Mouse (Mus musculus) hindbrain, embryonic 15.5 days (tissue): ENCODE measurements around the gene Btbd16. TPM values are rescaled to one million over a fixed set of nuclear protein-coding genes. Genes with fewer than 3 reads are reported as not detected.

ENCODE experiments used
- ATAC-seq: fragments of 200-750 bp; cut with Nextera tagmentation; 2 replicates; pipeline ENCODE4 v1.8.0; 2017; ENCODE audit warnings: low read depth, moderate number of reproducible peaks, moderate TSS enrichment; ENCODE audit not compliant: low FRiP score
- H3K27ac ChIP-seq: fragments of 300-500 bp; sonication (generic); replicated peaks from 2 replicates; pipeline ENCODE4 v1.5.1; 2015; ENCODE audit warnings: mild to moderate bottlenecking, inconsistent platforms
- H3K27me3 ChIP-seq: fragments of 300-500 bp; sonication (generic); 2 replicates; pipeline ENCODE4 v1.6.1; 2015; ENCODE audit warnings: control low read depth, inconsistent platforms
- H3K36me3 ChIP-seq: fragments of 300-500 bp; sonication (generic); 2 replicates; pipeline ENCODE4 v1.6.1; 2015; ENCODE audit warnings: control low read depth, inconsistent platforms
- H3K4me1 ChIP-seq: fragments of 300-500 bp; sonication (generic); replicated peaks from 2 replicates; pipeline ENCODE4 v1.6.1; 2015; ENCODE audit warnings: control low read depth, inconsistent platforms
- H3K4me2 ChIP-seq: fragments of 300-500 bp; sonication (generic); 2 replicates; pipeline ENCODE4 v1.6.1; 2015; ENCODE audit warnings: moderate library complexity, mild to moderate bottlenecking, inconsistent platforms
- H3K4me3 ChIP-seq: fragments of 300-500 bp; sonication (generic); 2 replicates; pipeline ENCODE4 v1.5.1; 2015; ENCODE audit warnings: mild to moderate bottlenecking, inconsistent platforms
- H3K9ac ChIP-seq: fragments of 300-500 bp; sonication (generic); 2 replicates; pipeline ENCODE4 v1.6.1; 2015; ENCODE audit warnings: inconsistent platforms
- H3K9me3 ChIP-seq: fragments of 300-500 bp; sonication (generic); 2 replicates; pipeline ENCODE4 v1.6.1; 2016; ENCODE audit warnings: control low read depth, inconsistent platforms
- WGBS: fragments of 180-500 bp; shearing (Covaris S2); methylation state at CpG from one replicate; pipeline ENCODE4 v1.1.7; 2015; 5-methylcytosine and 5-hydroxymethylcytosine counted together
- polyA plus RNA-seq: library from polyadenylated mRNA; unstranded; fragments of >200 nt; fragmentation: Nextera tagmentation; extraction: Ambion mirVana; gene quantifications from 2 replicates; pipeline ENCODE4 v1.2.1, GENCODE M21; 2015

Gene Btbd16
- polyA plus RNA-seq, 1 experiment from 2014 or later: not detected

DNA sequence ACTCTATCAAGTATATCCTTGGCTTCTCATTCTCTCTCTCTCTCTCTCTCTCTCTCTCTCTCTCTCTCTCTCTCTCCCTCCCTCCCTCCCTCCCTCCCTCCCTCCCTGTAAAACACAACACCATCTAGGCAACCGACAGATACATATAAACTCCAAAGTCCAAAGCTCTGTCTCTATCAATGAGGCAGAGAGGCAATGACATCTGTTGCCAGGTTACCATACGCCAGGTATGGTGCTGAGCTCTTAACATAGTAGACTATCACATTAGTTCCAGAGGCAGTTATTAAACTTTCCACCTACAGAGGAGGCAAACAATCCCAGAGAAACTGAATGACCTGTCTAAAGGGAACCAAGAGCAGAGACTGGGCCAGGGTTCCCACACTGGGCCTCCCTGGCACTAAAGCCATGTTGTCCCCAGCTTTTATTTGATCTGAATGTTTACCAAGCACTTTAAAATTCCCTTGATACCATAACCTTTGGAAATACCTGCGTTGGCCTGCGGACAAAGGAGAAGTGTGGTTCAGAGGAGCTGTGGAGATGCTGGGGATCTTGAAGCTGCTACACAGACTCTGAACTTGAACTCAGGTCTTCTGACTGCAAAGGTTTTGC is 80.9 kb downstream of the Btbd16 start:
- no peak for ATAC-seq
- no peaks in the 10 kb centered on the region for H3K36me3 ChIP-seq
- no peak overlapping the region for H3K4me3 ChIP-seq
- H3K27ac ChIP-seq: no peak overlapping the region
- no peaks in the 10 kb centered on the region for H3K27me3 ChIP-seq
- no peak overlapping the region for H3K4me2 ChIP-seq
- H3K4me1 ChIP-seq: no peaks in the 10 kb centered on the region
- no peak overlapping the region for H3K9ac ChIP-seq
- WGBS: 70% methylated on average over 4 of the region's 4 CpGs
- no peaks in the 10 kb centered on the region for H3K9me3 ChIP-seq

DNA sequence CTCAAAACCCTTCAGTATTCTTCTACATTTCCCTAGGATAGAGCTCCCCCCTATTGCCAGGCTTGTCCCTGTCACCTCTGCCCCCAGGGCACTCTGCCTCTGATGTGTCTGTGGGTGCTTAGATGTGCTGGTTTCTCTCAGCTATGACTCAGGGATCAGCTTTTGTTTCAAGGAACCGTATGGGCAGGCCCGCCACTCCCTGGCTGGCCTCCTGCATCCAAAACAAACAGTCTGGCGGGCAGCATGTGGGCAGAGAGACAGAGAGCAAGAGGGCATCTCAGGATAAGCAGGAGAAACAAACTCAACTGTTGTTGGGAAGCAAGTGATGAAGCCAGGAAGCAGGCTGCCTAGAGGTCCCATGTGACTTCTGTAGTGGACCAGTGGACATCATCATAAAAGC is 81.8 kb downstream of the Btbd16 start:
- no peak overlapping the region for H3K4me2 ChIP-seq
- no peaks in the 10 kb centered on the region for H3K36me3 ChIP-seq
- ATAC-seq: no peak
- H3K27ac ChIP-seq: no peak overlapping the region
- no peak overlapping the region for H3K9ac ChIP-seq
- no peaks in the 10 kb centered on the region for H3K27me3 ChIP-seq
- H3K4me3 ChIP-seq: no peak overlapping the region
- WGBS: 25% methylated on average over 3 of the region's 3 CpGs
- H3K4me1 ChIP-seq: peaks cover 5% of the 10 kb centered on the region
- no peaks in the 10 kb centered on the region for H3K9me3 ChIP-seq

DNA sequence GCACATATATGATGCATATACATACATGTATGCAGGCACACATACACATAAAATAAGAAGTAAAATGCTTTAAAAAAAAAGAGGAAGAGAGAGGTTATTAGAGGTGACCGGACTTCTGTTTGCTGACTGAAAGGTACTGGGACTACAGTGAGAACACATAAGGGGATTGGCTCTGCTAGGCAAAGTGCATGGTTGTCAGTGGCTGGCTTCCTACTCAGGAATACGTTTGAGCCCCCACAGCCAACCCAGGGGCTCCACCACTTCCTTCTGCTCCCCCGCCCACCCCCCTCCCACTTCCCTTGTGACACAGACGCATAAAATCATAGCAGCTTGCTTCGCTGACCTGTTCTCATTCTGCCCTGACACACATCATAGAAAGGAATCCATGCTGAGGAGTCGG is 84.1 kb downstream of the Btbd16 start:
- WGBS: 70% methylated on average over 6 of the region's 6 CpGs
- Histone ChIP-seq H3K9ac (no peak overlapping the region), H3K4me2 (no peak overlapping the region), H3K9me3 (no peaks in the 10 kb centered on the region), H3K27me3 (no peaks in the 10 kb centered on the region), H3K4me1 (peaks cover 15% of the 10 kb centered on the region), H3K27ac (no peak overlapping the region), H3K36me3 (no peaks in the 10 kb centered on the region), H3K4me3 (no peak overlapping the region)
- ATAC-seq: no peak

DNA sequence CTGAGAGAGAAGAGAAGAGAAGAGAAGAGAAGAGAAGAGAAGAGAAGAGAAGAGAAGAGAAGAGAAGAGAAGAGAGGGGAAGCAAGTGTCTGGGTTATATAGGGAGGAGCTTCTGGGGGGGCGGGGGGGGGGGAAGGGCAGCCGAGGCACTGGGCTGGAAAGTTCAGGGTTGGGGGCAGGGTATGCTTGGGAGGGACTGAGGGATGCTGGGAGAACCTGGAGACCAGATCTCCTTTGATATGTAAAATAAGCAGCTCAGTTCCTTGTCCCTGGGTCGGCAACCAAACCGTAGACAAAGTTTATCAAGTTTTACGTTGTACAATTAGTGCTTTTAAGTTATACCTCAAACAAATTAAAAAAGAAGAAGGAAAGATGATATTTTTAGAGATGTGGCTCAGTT is 86.1 kb downstream of the Btbd16 start:
- Histone ChIP-seq H3K36me3 (no peaks in the 10 kb centered on the region), H3K27ac (no peak overlapping the region), H3K4me2 (no peak overlapping the region), H3K9me3 (no peaks in the 10 kb centered on the region), H3K9ac (no peak overlapping the region), H3K4me3 (no peak overlapping the region), H3K4me1 (peaks cover 15% of the 10 kb centered on the region), H3K27me3 (no peaks in the 10 kb centered on the region)
- no peak for ATAC-seq
- 21% methylated on average over 4 of the region's 5 CpGs for WGBS

DNA sequence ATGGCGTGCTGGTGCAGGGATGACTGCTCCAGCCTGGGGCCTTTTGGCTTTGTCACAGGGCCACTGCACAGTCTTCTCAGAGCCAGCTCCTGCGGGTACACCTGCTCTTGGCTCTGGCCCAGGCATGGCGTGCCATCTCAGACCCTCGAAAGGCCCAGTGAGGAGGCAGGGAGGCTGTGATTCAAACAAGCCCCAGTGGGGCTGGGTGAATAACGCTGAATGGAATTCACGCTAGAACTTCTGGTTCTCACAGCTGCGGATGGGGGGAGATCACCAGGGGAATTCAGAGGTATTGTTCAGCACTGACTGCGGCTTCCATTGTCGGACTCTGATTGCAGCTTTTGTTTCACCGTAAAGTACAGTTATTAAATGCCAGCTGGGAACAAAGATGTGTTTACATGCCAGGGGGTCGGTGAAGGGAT is 86.9 kb downstream of the Btbd16 start:
- no peak for ATAC-seq
- Histone ChIP-seq H3K4me1 (peaks cover 15% of the 10 kb centered on the region), H3K36me3 (no peaks in the 10 kb centered on the region), H3K9ac (no peak overlapping the region), H3K27me3 (no peaks in the 10 kb centered on the region), H3K4me2 (no peak overlapping the region), H3K9me3 (no peaks in the 10 kb centered on the region), H3K27ac (peak overlapping the region; percentile 29; the same call in 1 of the 2 replicates), H3K4me3 (no peak overlapping the region)
- WGBS: 16% methylated on average over 11 of the region's 11 CpGs

DNA sequence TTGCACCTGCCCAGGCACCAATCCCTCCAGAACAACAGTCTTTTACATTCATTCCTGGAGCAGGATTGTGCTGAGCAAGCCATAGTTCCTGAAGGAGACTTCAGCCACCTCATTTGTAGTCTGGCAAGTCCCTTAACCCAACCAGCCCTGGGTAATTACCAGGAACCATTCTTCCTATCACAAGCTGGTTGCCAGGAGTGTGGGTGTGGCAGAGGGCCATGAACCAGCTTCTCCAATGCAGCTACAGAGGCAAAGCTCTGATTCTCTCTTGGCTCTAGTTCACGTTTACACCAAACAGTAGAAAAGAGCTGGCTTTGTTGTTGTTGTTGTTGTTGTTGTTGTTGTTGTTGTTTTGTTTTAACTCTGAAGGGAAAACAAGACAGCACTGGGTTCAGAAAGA is 88.6 kb downstream of the Btbd16 start:
- Histone ChIP-seq H3K4me1 (peaks cover 22% of the 10 kb centered on the region), H3K4me2 (no peak overlapping the region), H3K36me3 (no peaks in the 10 kb centered on the region), H3K27me3 (no peaks in the 10 kb centered on the region), H3K9me3 (no peaks in the 10 kb centered on the region), H3K27ac (no peak overlapping the region), H3K4me3 (no peak overlapping the region), H3K9ac (no peak overlapping the region)
- no peak for ATAC-seq
- 54% methylated on average over 1 of the region's 1 CpGs for WGBS

DNA sequence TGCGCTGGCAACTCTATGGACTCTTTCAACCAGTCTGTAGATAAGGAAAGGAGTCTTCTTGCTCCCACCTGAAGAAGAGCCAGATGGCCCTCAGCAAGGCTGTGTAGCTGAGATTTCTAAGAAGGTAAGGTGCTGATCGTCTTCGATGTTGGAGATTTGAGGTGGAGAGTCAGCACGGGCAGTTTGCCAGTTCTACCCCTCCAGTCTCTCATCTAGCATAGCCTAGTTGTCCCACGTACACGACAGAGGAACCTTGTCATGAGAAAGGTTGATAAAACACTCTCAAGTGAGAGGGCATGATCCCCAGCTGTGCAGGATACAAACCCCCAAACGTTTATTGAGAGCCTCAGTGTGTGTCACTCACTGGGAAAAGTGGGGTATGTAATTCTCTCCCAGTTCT is 90.8 kb downstream of the Btbd16 start:
- no peaks in the 10 kb centered on the region for H3K36me3 ChIP-seq
- H3K27ac ChIP-seq: no peak overlapping the region
- H3K4me1 ChIP-seq: peaks cover 27% of the 10 kb centered on the region
- no peak overlapping the region for H3K9ac ChIP-seq
- WGBS: 76% methylated on average over 7 of the region's 7 CpGs
- no peaks in the 10 kb centered on the region for H3K9me3 ChIP-seq
- no peak overlapping the region for H3K4me2 ChIP-seq
- no peak overlapping the region for H3K4me3 ChIP-seq
- ATAC-seq: no peak
- no peaks in the 10 kb centered on the region for H3K27me3 ChIP-seq

DNA sequence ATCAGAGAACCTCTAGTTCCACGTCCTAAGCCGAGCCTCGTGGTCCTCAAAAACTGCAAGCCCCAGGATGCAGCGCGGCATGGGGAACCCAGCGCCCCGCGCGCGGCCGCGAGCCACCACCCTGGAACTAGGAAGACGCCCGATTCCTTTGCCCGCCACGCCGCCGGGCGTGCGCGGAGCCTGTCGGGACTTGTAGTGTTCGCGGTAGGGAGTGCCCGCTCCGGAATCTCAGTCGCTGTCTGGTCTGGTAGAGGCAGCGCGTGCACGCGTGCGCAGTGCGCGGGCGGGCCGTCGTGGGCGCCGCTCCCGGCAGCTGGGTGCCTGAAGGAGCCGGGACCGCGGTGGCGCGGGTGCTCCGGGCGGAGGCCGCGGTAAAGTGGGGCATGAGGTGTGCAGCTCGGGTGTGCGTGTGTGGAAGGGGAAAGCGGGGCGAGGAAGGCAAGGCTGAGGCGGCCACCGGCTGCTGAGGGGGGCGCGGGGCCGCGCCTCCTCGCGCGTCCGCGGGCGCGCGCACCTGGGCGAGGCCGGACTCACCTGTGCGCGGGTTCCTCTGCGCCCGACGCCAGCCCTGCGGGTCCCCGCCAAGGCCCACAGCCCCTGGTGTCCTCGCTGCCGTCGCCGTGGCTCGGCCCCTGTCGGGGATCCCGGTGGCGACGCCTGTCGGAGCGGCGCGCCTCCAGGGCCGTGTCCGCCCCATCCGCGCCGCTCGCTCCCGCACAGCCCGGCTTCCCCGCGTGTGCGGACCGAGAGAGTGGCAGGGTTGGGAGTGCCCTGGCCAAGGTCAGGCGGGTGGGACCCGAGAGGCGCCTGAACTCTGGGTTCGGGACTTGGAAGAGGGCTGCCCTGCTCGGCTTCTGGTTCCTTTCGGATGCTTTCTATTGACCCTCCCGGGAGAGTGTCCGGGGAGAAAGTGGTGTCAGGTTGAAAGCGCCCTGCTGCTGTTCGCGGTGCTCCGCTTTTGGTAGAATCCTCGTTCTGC is 92.0 kb downstream of the Btbd16 start, which contains the start of gene Plekha1:
Plekha1 (plus strand) TSS at position 144 of the 979 bp plus-strand sequence.
- no peaks in the 10 kb centered on the region for H3K36me3 ChIP-seq
- H3K27me3 ChIP-seq: no peaks in the 10 kb centered on the region
- H3K4me3 ChIP-seq: peak within 1 kb of the TSS; percentile 86
- WGBS: under 1% methylated on average over 112 of the region's 114 CpGs
- peak within 1 kb of the TSS; percentile 63 for H3K4me2 ChIP-seq
- H3K4me1 ChIP-seq: peaks cover 23% of the 10 kb centered on the region
- no peaks in the 10 kb centered on the region for H3K9me3 ChIP-seq
- peak within 1 kb of the TSS; percentile 68 for H3K9ac ChIP-seq
- ATAC-seq: peak; percentile 98
- H3K27ac ChIP-seq: peak within 1 kb of the TSS; percentile 89

DNA sequence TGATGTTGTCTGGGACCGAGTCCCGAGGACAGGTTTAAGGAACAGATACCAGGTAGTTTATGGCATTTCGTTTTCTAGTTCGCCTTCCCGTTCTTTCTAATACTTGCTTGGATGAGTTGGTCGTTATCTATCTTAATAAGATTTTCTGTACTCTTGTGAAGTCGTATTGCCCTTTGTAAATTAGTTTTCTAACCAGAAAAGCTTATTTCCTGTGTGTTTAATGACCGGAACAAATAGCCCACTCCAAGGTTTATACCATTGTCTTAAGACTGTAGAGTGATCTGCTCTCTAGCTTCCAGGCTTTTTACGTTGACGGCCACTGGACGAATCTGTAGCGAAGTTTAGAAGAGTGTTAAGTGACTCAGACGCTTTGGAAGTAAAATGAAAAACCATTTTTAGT is 92.8 kb downstream of the Btbd16 start:
- H3K27ac ChIP-seq: peak overlapping the region; percentile 89
- peak overlapping the region; percentile 68 for H3K9ac ChIP-seq
- 2% methylated on average over 13 of the region's 13 CpGs for WGBS
- no peaks in the 10 kb centered on the region for H3K36me3 ChIP-seq
- H3K9me3 ChIP-seq: no peaks in the 10 kb centered on the region
- peak overlapping the region; percentile 63 for H3K4me2 ChIP-seq
- peak overlapping the region; percentile 86 for H3K4me3 ChIP-seq
- H3K4me1 ChIP-seq: peaks cover 21% of the 10 kb centered on the region
- H3K27me3 ChIP-seq: no peaks in the 10 kb centered on the region
- ATAC-seq: no peak

DNA sequence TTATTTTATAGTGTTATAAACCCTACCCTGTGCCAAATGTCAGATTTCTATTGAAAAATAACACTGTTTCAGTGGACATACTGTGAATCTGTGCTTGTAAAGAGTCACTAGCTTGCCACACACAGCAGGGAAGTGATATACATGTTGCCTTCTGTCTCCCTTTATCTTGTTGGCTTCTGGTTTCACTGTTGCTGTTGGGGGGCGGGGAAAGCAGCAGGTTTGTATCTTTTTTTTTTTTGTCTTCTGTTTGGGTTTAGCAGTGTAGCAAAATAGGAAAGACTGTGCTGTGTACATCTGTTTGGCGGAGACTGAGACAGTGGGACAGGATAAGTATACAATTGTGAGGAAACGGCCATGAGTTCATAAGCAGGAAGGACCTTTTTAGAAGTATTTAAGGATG is 93.4 kb downstream of the Btbd16 start:
- Histone ChIP-seq H3K9me3 (no peaks in the 10 kb centered on the region), H3K4me2 (peak overlapping the region; percentile 63), H3K9ac (0 out of 2 replicates have a peak overlapping the region, but pooled peaks have one; percentile 27), H3K4me1 (peaks cover 21% of the 10 kb centered on the region), H3K36me3 (no peaks in the 10 kb centered on the region), H3K27me3 (no peaks in the 10 kb centered on the region), H3K4me3 (peak overlapping the region; percentile 86), H3K27ac (no peak overlapping the region)
- WGBS: 65% methylated on average over 3 of the region's 3 CpGs
- ATAC-seq: no peak
